Mouse (Mus musculus) adrenal gland, postnatal 36 days (tissue): ENCODE measurements at regions not wholly inside any gene's neighbourhood (a gene's known extent, or its start where the extent isn't known, plus 50 kb on each side); places are given as distances from the start of the nearest gene placed in this dataset.

ENCODE experiments used
- DNase-seq, 2 experiments: peaks; one replicate each; pipeline ENCODE4 v3.0.0; 2021; ENCODE audit warnings: mixed read lengths in 1 of 2

GRCm38 (mm10) chrX:129272135-129272534, 477.4 kb upstream of the Diaph2 start:
- no peak for DNase-seq

GRCm38 (mm10) chrX:129303987-129304386, 445.6 kb upstream of the Diaph2 start:
- DNase-seq = peak; percentile 48 to 61

- DNase-seq = no peak
Observed at GRCm38 (mm10) chrX:129309380-129309779, 440.2 kb upstream of the Diaph2 start.

GRCm38 (mm10) chrX:129329441-129329840, 420.1 kb upstream of the Diaph2 start:
- DNase-seq = no peak

- no peak for DNase-seq
Observed at GRCm38 (mm10) chrX:129332810-129333209, 416.7 kb upstream of the Diaph2 start.
